Mouse (Mus musculus) T-helper 1 cell (primary cell): ENCODE results near the gene Ezh1.

Experiments
- in situ Hi-C: fragments of 300-600 bp; cut with MboI, MseI; formaldehyde crosslinking; loops from one replicate; pipeline ENCODE4 v1.15.1; 2025; ENCODE audit warnings: high pct_unique_total_duplicates

The Ezh1 gene

DNA sequence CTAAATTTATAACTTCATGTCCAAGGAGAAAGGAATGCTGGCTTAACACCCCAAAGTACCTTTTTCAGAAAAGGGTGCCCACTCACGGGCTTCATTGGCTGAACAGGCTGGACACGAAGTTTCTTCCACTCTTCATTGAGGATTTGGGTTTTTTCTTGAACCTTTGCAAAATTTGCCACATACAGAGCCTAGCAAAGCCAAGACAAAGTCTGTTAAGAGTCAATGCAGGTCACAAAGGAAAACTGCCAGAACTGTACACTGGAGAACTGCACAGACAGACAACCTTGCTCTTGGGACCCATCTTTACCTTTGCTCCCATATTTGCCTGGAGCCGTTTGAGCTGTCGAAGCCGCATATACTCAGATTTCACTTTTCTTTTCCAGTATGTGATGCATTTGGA, 9.3 kb downstream of the Ezh1 start:
- in situ Hi-C loops, result no loop called here

GRCm38 (mm10) chr11:101211970-101212369, 14.3 kb downstream of the Ezh1 start:
- in situ Hi-C loops, result loop anchor here (5.0 kb wide), 2 partner anchors 35 to 80 kb away; partner anchors contain the start of gene Ramp2

GRCm38 (mm10) chr11:101200986-101201385, 25.3 kb downstream of the Ezh1 start:
- in situ Hi-C loops, result no loop called here

GRCm38 (mm10) chr11:101199555-101199954, 26.7 kb downstream of the Ezh1 start:
- in situ Hi-C loops, result no loop called here

- in situ Hi-C loops, result no loop called here
These were observed 30.1 kb downstream of the Ezh1 start for GRCm38 (mm10) chr11:101196175-101196574.

DNA sequence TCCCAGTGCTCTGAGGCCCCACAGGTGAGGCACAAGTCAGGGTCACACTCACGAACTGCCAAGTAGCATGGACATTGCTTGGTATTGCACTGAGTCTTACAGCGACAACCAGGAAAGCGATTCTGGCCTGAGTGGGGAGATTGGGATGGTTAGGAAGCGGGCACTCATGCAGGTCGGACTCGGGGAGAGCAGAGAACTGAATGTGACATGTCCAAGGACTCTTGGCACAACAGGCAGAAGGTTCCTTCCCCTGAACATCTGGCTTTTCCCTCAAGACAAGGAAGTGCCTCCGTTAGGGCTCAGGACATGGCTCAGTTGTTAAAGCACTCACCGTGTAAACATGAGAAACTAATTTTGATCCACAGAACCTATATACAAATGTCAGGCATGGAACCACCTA, 30.7 kb downstream of the Ezh1 start:
- in situ Hi-C loops, result no loop called here

- in situ Hi-C loops, result no loop called here
These were observed 31.2 kb downstream of the Ezh1 start for GRCm38 (mm10) chr11:101195101-101195500.

DNA sequence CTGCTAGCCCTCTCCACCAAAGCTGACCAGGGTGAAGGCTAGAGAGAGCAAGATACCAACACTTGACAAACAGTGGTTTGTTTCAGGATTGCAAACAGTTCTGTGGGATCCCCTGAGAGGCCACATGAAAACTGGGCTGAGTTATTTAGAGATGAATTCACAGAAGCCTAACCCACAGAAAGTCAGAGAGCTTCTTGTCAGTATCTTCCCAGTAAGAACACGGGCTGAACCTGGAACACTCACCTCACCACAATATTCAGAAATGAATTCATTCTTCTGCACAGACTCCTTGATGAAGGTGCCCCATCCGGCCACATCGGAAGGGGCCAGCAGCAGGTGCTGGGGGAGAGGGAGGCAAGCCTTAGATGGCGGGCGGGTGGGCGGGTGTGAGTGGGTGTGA, 31.6 kb downstream of the Ezh1 start:
- in situ Hi-C loops, result no loop called here

- in situ Hi-C loops, result no loop called here
These were observed 32.1 kb downstream of the Ezh1 start for GRCm38 (mm10) chr11:101194137-101194536.

DNA sequence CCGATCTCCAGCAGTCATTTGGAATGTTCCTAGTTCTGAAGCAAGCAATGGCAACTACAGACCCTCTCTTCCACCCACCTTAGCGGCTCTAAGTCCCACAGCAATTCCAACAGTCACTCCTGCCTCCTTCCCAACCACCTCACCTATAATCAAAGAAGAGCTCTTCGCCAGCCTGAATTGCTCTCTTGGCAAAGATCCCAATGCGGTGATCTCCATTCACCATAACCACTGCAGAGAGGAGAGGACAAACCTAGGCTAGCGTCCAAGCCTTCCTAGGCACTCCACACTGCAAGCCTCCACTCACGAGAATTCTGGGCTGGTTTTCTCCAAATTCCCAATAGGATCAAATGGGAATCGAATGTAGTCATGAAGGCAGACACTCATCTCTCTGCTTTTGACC, 33.2 kb downstream of the Ezh1 start:
- in situ Hi-C loops, result no loop called here

DNA sequence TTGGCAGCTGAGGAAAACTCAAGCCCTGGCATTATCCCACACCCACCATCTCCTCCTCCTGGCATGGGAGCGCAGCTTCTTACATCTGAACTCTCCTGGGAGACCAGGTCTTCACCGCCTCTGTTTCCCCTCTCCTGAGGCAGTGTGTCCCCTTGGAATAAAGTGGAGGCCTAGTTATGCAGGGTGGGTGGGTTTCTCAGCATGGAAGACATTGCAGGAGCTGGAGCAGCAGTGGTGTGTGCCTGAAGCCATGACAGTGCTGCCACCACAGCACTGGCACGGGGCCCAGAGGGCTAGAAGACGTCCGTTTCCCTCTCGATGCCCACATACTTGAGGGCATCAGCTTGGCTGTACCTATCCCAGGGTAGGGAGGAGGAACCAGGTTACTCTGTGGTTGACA, 33.6 kb downstream of the Ezh1 start:
- in situ Hi-C loops, result no loop called here

GRCm38 (mm10) chr11:101191919-101192470, 34.3 kb downstream of the Ezh1 start:
- in situ Hi-C loops, result no loop called here

DNA sequence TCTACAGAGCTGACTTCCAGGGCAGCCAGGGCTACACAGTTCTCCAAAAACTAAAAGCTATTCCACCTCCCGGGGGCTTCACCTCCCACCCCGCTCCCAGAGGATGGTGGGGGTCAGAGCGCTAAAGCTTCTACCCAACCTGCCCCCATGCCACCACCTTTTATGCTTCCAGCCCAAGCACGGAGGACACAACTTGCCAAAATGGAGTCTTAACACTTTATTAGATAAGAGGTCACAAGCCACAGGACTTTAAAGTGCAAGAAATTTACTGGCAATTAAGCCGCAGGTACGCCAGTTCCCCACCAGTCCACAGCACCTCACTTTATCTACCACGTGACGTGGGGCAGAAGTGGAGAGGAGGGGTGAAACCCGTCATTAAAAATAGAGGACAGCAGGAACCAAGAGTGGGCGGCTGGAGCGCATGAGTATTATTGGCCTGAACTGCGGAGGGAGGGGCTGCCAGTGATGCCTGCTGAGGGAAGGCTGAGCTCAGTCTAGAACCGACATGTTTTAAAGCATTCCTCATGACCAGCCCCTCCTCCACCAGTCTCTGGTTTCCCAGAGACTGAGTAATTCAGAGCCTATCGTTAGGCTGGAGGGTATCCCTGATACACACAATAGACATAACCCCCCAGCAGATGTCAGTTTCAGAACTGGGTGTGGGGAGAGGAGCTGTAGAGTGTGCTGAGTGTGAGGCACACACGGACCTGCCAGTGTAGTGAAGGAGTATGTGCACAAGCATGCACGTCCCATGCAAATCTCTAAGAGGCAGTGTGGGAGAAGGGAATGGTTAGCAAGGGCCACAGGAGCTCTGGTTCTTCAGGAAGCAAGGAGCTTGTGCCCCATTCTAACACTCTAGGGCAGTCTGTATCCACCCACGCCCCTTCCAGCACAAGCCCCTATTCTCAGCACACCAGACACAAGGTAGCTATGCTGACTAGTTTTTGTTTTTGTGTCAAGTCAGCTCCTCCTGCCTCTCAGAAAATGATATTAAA, 35.1 kb downstream of the Ezh1 start:
- in situ Hi-C loops, result no loop called here

GRCm38 (mm10) chr11:101190181-101190912, 35.9 kb downstream of the Ezh1 start:
- in situ Hi-C loops, result no loop called here

DNA sequence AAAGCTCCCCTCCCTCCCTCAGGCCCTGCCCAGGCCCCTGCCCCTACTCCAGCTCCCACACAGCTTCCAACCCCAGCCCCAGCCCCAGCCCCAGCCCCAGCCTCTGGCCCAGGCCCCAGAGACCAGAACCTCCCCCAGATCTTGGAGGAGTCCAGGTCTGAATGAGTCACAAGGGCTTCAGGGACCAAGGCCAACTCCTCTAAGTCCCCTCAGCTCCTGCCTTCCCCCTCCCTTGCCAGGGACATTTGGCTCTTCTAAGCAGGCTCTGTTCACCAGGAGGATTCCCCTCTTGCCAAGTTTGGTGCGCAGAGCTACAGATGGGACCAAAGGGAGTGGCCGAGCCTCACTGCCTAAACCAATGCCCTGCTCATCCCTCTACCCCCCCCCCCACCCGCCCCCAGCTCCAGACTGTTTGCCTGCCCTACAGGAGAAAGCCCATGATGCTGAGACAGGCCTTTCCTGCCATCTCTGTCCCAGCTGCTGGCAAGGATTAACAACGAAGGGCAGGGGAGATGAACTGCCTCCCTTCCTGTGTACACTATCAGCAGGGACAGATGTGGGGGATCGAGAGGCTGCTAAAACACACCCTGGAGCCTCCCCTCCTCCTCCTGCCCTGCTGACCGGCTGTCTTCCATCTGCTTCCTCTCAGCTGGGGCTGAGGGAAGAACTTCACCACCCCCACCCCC, 36.6 kb downstream of the Ezh1 start:
- in situ Hi-C loops, result no loop called here

DNA sequence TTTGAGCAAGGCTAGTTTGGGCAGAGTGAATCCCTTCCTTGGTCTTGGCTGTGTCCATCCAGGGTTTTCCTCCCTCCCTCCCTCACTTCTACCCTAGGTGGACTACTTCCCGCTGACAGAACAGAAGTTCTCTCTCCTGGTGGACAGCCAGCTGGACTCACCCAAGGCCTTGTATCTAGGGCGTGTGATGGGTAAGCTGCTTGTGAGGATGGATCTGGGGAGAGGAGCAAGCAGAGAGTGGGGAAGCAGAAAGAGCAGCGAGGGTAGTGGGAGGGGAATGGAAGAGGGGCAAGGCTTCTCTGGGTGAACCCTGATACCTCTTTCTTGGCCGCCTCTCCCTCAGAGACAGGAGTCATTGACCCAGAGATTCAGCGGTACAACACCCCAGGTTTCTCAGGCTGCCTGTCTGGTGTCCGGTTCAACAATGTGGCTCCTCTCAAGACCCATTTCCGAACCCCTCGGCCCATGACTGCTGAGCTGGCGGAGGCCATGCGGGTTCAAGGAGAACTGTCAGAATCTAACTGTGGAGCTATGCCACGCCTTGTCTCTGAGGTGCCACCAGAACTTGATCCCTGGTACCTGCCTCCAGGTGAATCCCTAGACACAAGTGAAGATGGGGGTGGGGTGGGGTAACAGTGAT, 38.0 kb downstream of the Ezh1 start:
- in situ Hi-C loops, result no loop called here

DNA sequence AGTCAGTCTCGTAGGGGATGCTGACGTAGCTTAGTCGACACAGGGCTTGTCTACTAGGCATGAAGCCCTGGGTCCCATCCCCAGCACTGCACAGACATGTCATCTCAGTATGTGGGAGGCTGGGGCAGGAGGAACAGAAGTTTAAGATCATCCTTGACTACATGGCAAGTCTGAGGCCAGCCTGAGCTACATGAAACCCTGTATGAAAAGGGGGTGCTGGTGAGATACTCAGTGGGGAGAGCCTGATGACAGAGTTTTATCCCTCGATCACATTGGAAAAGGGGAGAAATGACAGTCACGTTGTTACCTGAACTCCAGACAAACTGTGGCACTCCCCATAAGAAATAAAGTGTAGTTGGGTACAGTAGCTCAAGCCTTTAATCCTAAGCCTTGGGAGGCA, 38.7 kb downstream of the Ezh1 start:
- in situ Hi-C loops, result no loop called here

DNA sequence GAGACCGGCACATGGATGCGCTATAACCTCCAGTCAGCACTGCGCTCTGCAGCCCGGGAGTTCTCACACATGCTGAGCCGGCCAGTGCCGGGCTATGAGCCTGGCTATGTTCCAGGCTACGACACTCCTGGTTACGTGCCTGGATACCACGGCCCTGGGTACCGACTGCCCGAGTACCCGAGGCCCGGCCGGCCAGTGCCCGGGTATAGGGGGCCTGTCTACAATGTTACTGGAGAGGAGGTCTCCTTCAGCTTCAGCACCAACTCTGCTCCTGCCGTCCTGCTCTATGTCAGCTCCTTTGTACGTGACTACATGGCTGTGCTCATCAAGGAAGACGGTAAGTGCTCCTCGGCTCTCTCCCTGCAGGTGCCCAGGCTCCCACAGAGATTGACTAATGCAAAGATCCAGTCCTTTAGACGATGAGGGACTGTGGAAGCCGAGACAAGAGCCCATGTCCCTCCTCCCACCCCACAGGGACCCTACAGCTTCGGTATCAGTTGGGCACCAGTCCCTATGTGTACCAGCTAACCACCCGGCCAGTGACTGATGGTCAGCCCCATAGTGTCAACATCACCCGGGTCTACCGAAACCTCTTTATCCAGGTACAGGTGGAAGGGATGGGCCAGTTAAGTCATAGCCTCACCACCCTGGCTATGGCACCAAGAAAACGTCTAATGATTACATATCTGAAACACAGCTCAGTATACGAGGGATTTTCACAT, 39.6 kb downstream of the Ezh1 start:
- in situ Hi-C loops, result no loop called here

GRCm38 (mm10) chr11:101185441-101185840, 40.8 kb downstream of the Ezh1 start:
- in situ Hi-C loops, result no loop called here

DNA sequence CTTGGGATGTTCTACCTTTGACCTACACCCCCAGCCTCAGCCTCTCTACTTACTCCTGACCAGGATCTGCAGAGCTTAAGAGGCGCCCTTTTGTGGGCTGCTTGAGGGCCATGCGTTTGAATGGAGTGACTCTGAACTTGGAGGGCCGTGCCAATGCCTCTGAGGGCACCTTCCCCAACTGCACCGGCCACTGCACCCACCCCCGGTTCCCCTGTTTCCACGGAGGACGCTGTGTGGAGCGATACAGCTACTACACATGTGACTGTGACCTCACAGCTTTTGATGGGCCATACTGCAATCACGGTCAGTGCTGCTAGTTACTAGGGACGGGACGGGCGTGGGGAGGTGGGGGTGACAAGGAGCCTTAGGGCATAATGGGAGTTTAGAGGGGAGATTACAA, 41.3 kb downstream of the Ezh1 start:
- in situ Hi-C loops, result no loop called here
